Mouse (Mus musculus): ENCODE results near the gene Adprhl2. TPM values are rescaled to one million over a fixed set of nuclear protein-coding genes. Genes with fewer than 3 reads are reported as not detected.

Adprhl2 gene
- polyA plus RNA-seq, 1 experiment from 2014 or later: 75.5 TPM

DNA sequence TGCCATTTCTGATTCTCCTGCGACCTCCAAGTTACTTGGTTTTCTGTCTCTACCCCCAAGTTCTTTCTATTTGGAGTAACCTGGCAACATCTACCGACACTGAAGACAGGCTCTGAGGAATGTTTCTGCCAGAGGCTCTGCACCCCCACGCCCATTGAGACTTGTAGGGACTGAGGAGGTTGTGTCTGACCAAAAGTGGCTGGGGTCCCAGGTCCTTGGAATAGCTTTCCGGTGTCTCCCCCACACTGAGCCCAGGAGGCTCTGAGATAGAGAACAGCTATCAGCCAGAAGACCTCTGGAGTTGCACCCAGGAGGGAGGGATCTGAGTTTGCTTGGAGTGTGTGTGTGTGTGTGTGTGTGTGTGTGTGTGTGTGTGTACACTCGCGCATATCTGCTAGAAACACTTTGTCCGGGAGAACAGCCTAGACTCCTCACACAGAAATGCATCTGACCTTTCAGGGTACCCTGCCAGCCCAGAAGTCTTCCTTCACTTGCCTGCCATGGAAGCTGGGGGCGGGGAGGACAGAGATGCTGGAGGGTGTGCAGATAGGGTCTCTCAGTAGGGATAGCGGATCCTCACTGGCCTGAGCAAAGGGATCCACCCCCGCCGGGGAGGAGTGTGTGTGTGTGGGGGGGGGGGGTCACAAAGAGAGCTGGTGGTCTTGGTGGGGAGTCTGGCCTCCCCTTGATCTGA is 34.1 kb downstream of the Adprhl2 start:
- no peaks in the 10 kb centered on the region for H3K9me3 ChIP-seq (replicated peaks)
- no peak overlapping the region for H3K27ac ChIP-seq (replicated peaks)
- H3K4me1 ChIP-seq: peaks cover 13% of the 10 kb centered on the region
- H3K9ac ChIP-seq (replicated peaks): no peak overlapping the region
- H3K27me3 ChIP-seq (replicated peaks): peaks cover 62% of the 10 kb centered on the region
- WGBS: 35% methylated on average over 11 of the region's 11 CpGs
- H3K4me3 ChIP-seq (replicated peaks): peak overlapping the region; percentile 32; the same call in 1 of the 2 replicates
- ATAC-seq (ENCODE audit: low FRiP score): no peak
- no peaks in the 10 kb centered on the region for H3K36me3 ChIP-seq
- H3K4me2 ChIP-seq: peak overlapping the region; percentile 16

GRCm38 (mm10) chr4:126286492-126286891 is 35.0 kb downstream of the Adprhl2 start, which contains the start of gene Col8a2:
Col8a2 (plus strand) TSS chr4:126286793.
- ATAC-seq (ENCODE audit: low FRiP score): no peak
- peak within 1 kb of the TSS; percentile 32 for H3K4me3 ChIP-seq (replicated peaks)
- peaks cover 13% of the 10 kb centered on the region for H3K4me1 ChIP-seq
- peaks cover 62% of the 10 kb centered on the region for H3K27me3 ChIP-seq (replicated peaks)
- H3K27ac ChIP-seq (replicated peaks): 0 out of 2 replicates have a peak within 1 kb of the TSS, but pooled peaks have one; percentile 41
- WGBS: 1% methylated on average over 37 of the region's 42 CpGs
- peak within 1 kb of the TSS; percentile 51 for H3K4me2 ChIP-seq
- H3K9me3 ChIP-seq (replicated peaks): no peaks in the 10 kb centered on the region
- H3K36me3 ChIP-seq: no peaks in the 10 kb centered on the region
- H3K9ac ChIP-seq (replicated peaks): no peak within 1 kb of the TSS

DNA sequence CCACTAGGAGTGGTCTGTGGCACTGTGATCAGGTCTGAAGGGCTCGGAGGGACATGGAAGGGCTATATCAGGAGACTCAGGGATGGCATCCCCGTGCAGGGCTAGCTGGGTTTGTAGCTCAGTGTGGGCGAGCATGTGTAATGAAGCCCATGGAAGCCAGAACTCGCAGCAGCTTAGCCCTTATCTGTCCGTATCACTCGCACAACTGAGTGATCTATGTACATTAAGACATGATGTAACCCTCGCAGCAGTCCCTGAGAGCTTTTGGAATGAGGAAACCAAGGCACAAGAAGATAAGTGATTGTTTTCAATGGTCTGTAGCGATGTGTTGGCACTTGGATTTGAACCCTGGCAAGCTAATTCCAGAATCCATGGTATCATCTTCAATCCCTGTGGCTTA is 37.9 kb downstream of the Adprhl2 start:
- no peak overlapping the region for H3K4me2 ChIP-seq
- no peak for ATAC-seq (ENCODE audit: low FRiP score)
- H3K9ac ChIP-seq (replicated peaks): no peak overlapping the region
- 90% methylated on average over 8 of the region's 8 CpGs for WGBS
- H3K4me1 ChIP-seq: peaks cover 13% of the 10 kb centered on the region
- H3K27ac ChIP-seq (replicated peaks): no peak overlapping the region
- no peaks in the 10 kb centered on the region for H3K9me3 ChIP-seq (replicated peaks)
- peaks cover 44% of the 10 kb centered on the region for H3K27me3 ChIP-seq (replicated peaks)
- H3K4me3 ChIP-seq (replicated peaks): no peak overlapping the region
- H3K36me3 ChIP-seq: no peaks in the 10 kb centered on the region

- Histone ChIP-seq H3K27ac (replicated peaks) (no peak overlapping the region), H3K4me2 (no peak overlapping the region), H3K27me3 (replicated peaks) (peaks cover 25% of the 10 kb centered on the region), H3K9ac (replicated peaks) (no peak overlapping the region), H3K9me3 (replicated peaks) (no peaks in the 10 kb centered on the region), H3K4me1 (peaks cover 14% of the 10 kb centered on the region), H3K4me3 (replicated peaks) (no peak overlapping the region), H3K36me3 (no peaks in the 10 kb centered on the region)
- no peak for ATAC-seq (ENCODE audit: low FRiP score)
- WGBS: 73% methylated on average over 9 of the region's 9 CpGs
These were observed 39.8 kb downstream of the Adprhl2 start for GRCm38 (mm10) chr4:126281706-126282105.

- ATAC-seq (ENCODE audit: low FRiP score): no peak
- Histone ChIP-seq H3K36me3 (peaks cover 15% of the 10 kb centered on the region), H3K9ac (replicated peaks) (no peak overlapping the region), H3K27me3 (replicated peaks) (peaks cover 6% of the 10 kb centered on the region), H3K27ac (replicated peaks) (peak overlapping the region; percentile 38; the same call in 1 of the 2 replicates), H3K4me3 (replicated peaks) (no peak overlapping the region), H3K4me1 (peaks cover 10% of the 10 kb centered on the region), H3K9me3 (replicated peaks) (no peaks in the 10 kb centered on the region), H3K4me2 (no peak overlapping the region)
- WGBS: 45% methylated on average over 9 of the region's 9 CpGs
These were observed 42.5 kb downstream of the Adprhl2 start for GRCm38 (mm10) chr4:126278961-126279360.

DNA sequence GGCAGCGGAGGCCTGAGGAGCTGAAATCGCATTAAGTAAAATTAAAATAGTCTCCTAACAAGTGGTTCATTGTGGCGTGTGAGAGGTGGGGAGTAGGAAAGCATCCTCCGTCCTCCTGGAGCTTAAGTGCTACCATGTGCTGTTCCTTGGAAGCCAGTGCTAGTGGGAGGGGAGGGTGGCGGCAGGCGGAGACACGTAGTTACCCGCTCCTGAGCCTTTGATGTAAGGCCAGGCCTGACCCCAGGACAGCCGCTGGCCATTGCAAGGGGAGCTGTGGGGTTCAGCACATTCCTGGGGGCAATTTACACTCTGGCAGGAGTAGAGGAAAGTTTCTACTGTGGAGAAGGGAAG is 43.0 kb downstream of the Adprhl2 start:
- peak overlapping the region; percentile 38; the same call in 1 of the 2 replicates for H3K27ac ChIP-seq (replicated peaks)

DNA sequence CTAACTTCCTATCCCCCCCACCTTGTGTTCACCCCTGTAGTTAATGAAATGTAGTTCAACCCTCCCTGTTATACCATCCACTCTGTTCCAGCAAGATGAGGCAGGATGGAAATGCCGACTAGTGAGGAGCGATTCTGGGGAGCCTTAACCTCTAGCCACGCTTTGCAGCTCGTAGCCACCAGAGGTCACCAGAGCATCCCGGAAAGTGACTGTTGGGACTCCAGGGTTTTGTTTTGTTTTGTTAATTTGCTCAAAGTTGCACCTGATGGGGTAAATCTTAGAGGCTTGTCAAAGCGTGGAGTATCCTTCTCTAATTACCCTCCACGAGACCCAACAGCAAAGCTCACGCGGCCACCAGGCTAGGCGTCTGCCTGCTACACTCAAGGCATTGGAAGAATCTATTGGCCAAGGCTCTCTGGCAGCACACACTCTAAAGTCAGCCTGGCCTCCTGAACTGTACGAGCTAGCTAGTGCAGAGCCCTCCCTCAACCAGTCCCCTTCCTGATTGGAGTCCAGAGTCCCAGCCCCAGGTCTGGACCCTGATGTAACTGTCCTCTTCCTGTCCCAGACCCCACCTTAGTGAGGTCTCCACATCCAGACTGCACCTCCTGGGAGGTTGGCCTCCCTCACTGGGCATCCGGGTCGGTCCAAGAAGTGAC is 43.5 kb downstream of the Adprhl2 start:
- 9% methylated on average over 13 of the region's 13 CpGs for WGBS
- no peak overlapping the region for H3K27ac ChIP-seq (replicated peaks)

More for the DNA sequence above, 43.0 kb downstream of the Adprhl2 start:
- H3K27me3 ChIP-seq (replicated peaks): peaks cover 2% of the 10 kb centered on the region; the same call in 1 of the 2 replicates
- no peak overlapping the region for H3K9ac ChIP-seq (replicated peaks)
- no peaks in the 10 kb centered on the region for H3K9me3 ChIP-seq (replicated peaks)
- peaks cover 10% of the 10 kb centered on the region for H3K4me1 ChIP-seq
- WGBS: 36% methylated on average over 9 of the region's 9 CpGs
- H3K4me2 ChIP-seq: no peak overlapping the region
- H3K36me3 ChIP-seq: peaks cover 19% of the 10 kb centered on the region
- no peak for ATAC-seq (ENCODE audit: low FRiP score)
- no peak overlapping the region for H3K4me3 ChIP-seq (replicated peaks)

DNA sequence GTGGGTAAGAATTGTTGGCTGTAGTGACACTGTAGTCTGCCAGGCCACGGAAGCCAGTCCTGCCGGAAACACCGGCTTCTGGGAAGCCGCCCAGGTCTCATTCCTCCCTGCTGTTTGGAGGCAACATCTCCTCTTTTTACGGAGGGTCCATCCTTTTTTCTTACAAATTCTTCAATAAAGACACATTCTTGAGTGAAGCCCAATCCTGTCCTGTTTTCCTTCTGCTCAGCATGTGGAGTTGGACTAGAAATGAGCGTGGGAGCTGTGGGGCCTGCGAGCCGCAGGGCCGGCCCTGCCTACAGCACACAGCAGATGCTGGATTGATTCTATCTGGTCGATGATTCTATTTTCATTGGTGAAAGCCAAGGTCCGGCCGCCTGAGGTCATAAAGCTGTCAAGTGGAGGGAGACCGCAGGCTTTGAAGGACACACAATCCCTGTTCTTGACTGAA is 45.8 kb downstream of the Adprhl2 start:
- H3K4me1 ChIP-seq: peaks cover 10% of the 10 kb centered on the region
- H3K36me3 ChIP-seq: peaks cover 39% of the 10 kb centered on the region
- H3K27ac ChIP-seq (replicated peaks): no peak overlapping the region
- H3K27me3 ChIP-seq (replicated peaks): no peaks in the 10 kb centered on the region
- H3K9ac ChIP-seq (replicated peaks): no peak overlapping the region
- no peak overlapping the region for H3K4me2 ChIP-seq
- H3K9me3 ChIP-seq (replicated peaks): no peaks in the 10 kb centered on the region
- WGBS: 83% methylated on average over 13 of the region's 13 CpGs
- no peak overlapping the region for H3K4me3 ChIP-seq (replicated peaks)
- ATAC-seq (ENCODE audit: low FRiP score): no peak

More for the DNA sequence above, 43.5 kb downstream of the Adprhl2 start:
- peak overlapping the region; percentile 32; the same call in 1 of the 2 replicates for H3K4me2 ChIP-seq
- no peak overlapping the region for H3K9ac ChIP-seq (replicated peaks)
- peak; percentile 65; the same call in 1 of the 2 replicates for ATAC-seq (ENCODE audit: low FRiP score)
- peaks cover 10% of the 10 kb centered on the region for H3K4me1 ChIP-seq
- no peaks in the 10 kb centered on the region for H3K27me3 ChIP-seq (replicated peaks)
- H3K9me3 ChIP-seq (replicated peaks): no peaks in the 10 kb centered on the region
- H3K4me3 ChIP-seq (replicated peaks): no peak overlapping the region
- H3K36me3 ChIP-seq: peaks cover 24% of the 10 kb centered on the region

DNA sequence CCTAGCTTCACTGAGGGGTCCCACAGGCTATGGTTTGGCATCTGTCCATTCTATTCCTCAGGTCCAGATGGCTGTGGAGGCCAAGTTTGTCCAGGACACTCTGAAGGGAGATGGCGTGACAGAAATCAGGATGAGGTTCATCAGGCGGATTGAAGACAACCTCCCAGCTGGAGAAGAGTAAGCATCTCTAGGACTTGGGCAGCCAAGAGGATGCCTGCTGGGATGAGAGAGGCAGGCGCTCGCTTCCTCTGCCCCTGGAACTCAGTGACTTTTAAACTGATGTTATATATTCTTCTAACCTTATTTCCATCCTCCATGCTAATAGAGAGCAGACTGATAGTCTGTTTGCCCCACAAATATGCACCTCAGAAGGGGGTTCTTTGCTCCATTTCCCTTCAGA is 46.4 kb downstream of the Adprhl2 start:
- Histone ChIP-seq H3K4me1 (peaks cover 10% of the 10 kb centered on the region), H3K9ac (replicated peaks) (no peak overlapping the region), H3K36me3 (peaks cover 39% of the 10 kb centered on the region), H3K4me3 (replicated peaks) (no peak overlapping the region), H3K4me2 (no peak overlapping the region), H3K27me3 (replicated peaks) (no peaks in the 10 kb centered on the region), H3K27ac (replicated peaks) (no peak overlapping the region), H3K9me3 (replicated peaks) (no peaks in the 10 kb centered on the region)
- WGBS: 92% methylated on average over 4 of the region's 4 CpGs
- ATAC-seq (ENCODE audit: low FRiP score): no peak

GRCm38 (mm10) chr4:126273753-126274152 is 47.8 kb downstream of the Adprhl2 start:
- H3K9ac ChIP-seq (replicated peaks): no peak overlapping the region

GRCm38 (mm10) chr4:126269292-126269691 is 52.2 kb downstream of the Adprhl2 start:
- no peak overlapping the region for H3K4me2 ChIP-seq
- ATAC-seq (ENCODE audit: low FRiP score): no peak
- 90% methylated on average over 3 of the region's 3 CpGs for WGBS
- H3K9ac ChIP-seq (replicated peaks): no peak overlapping the region
- H3K27ac ChIP-seq (replicated peaks): no peak overlapping the region
- peaks cover 27% of the 10 kb centered on the region for H3K36me3 ChIP-seq
- no peaks in the 10 kb centered on the region for H3K9me3 ChIP-seq (replicated peaks)
- H3K27me3 ChIP-seq (replicated peaks): no peaks in the 10 kb centered on the region
- no peak overlapping the region for H3K4me3 ChIP-seq (replicated peaks)
- 0 out of 2 replicates have a peak, but pooled peaks cover 15% of the 10 kb centered on the region for H3K4me1 ChIP-seq

More at GRCm38 (mm10) chr4:126273753-126274152, 47.8 kb downstream of the Adprhl2 start:
- peaks cover 39% of the 10 kb centered on the region for H3K36me3 ChIP-seq
- no peak overlapping the region for H3K4me3 ChIP-seq (replicated peaks)
- H3K27ac ChIP-seq (replicated peaks): no peak overlapping the region
- H3K9me3 ChIP-seq (replicated peaks): no peaks in the 10 kb centered on the region
- peaks cover 10% of the 10 kb centered on the region for H3K4me1 ChIP-seq
- no peaks in the 10 kb centered on the region for H3K27me3 ChIP-seq (replicated peaks)
- WGBS: 79% methylated on average over 13 of the region's 13 CpGs
- no peak for ATAC-seq (ENCODE audit: low FRiP score)
- no peak overlapping the region for H3K4me2 ChIP-seq
